Mouse (Mus musculus) CD4-positive helper T cell, adult 2 months (primary cell): ENCODE data around the gene Capza2.
A peak's percentile ranks its signal among the peaks of the same experiment; 100 is the strongest.

Experiments
- DNase-seq: peaks from one replicate; pipeline ENCODE4 v3.0.0-alpha.2; 2012; ENCODE audit warnings: low read depth, missing footprints, low spot score

Capza2 gene

DNA sequence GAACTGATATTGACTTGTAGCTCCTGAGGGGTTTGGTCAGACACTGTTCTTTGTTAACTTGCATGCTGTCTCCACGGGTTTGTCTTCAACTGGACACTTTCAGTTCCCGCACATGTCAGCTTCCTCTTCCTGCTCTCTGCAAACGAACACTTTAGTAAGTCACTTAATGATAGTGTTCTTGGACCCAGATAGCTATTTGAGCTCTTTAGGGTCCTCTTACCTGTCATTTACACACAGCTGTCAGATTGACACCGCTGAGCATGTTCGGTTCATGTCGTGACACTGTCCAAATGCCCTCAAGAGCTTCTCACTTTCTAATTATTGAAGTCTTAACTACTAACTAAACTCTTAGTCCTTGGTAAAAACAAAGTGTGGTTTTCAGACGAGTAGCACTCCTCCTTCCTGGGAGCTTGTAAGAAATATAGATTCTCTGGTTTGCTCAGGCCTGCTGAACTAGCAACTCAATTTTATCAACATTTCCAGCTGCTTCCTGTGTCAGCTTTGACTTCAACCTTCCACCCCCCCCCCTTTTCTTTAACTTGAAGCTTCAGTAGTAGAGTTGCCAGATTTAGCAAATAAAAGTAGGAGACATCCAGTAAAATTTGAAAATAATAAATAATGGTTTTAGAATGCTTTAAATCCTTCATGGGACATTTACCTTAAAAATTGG is at the start of gene Capza2:
Gene Capza2 (plus strand): TSS at position 620 of the 670 bp plus-strand sequence.
- peak; percentile 45 for DNase-seq

DNA sequence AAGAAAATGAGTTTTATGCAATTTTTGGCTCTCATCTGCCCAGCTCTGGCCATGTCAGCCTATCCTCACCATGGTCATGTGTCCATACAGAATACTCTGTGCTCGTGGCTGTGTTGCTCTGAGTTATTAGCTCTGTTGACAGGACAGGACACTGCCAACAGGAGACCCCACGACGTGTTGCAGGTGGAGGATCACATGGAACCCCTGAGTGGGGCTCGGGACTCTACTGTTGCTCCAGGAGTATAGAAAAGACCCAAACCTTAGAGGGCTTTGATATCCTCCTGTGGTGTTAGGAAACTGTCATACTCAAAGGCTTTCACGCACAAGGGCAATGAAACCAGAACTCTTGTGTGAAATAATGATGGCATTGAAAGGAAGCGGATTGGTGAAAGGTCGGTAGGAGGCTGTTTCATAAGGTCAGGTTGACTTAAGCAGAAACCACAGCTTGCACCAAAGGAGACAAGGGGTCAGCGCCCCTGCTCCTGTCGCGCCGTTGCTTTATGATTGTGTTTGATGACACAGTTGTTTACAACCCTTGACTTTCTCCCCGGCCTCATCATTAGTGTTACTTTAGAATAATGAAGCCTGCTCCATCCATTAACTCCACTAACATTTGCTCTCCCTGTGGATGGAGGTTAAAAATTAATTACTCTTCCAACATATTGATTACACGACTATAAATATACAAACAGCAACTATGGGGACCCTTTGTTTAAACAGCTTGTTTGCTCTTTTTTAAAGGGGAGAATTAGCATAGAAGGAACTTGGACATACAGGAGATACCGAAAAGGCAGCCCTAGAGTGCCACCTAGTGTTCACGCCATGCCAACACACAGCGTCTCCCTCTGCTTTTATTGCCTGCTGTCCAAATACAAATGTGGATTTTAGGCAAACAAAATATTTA is 46.7 kb upstream of the Capza2 start:
- peak; percentile 51 for DNase-seq

DNA sequence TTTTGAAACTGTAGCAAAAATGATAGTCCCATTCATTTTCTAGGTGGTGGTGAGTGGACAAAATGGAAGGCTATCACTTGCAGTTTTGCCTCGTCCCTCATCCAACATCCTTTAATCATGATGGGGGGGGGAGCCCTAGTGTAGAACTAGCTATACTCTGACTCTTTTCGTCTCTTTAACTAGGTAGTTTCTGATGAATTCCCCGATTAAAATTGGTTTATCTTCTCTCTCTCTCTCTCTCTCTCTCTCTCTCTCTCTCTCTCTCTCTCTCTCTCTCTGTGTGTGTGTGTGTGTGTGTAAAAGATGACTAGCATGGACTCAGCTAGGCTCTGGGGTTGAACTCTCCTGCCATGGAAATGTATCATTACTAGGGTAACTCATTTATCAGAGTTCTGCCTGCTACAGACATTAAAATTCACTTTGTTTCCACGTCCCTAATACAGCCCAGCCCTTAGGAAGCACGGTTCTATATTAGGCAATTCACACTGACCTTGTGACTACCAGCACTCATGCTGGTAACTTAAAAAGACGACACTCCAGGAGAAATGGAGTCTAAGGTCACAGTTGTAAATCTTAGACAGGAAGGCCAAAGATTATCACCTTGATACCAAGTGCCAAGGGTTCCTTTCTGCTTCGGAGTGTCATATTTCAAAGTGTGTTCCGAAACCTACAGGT is 45.9 kb upstream of the Capza2 start:
- no peak for DNase-seq

DNA sequence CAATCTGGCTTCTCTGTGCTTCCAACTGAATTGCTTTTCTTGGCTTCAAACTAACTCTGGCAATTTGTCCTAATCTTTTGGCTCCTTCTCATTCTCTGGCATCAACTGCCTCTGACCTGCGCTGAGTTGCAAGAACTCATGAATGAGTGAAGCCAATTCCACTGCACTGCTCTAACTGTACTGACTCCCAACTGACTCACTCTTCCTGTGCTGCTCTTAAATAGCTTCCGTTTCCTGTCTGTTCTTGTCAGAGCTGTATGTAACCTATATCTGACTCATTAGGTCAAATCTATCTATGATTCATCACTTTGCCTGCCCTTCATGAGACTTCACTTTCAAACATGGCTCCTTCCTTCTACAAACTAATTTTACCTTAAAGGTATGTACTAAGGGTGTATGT is 42.1 kb upstream of the Capza2 start:
- no peak for DNase-seq

DNA sequence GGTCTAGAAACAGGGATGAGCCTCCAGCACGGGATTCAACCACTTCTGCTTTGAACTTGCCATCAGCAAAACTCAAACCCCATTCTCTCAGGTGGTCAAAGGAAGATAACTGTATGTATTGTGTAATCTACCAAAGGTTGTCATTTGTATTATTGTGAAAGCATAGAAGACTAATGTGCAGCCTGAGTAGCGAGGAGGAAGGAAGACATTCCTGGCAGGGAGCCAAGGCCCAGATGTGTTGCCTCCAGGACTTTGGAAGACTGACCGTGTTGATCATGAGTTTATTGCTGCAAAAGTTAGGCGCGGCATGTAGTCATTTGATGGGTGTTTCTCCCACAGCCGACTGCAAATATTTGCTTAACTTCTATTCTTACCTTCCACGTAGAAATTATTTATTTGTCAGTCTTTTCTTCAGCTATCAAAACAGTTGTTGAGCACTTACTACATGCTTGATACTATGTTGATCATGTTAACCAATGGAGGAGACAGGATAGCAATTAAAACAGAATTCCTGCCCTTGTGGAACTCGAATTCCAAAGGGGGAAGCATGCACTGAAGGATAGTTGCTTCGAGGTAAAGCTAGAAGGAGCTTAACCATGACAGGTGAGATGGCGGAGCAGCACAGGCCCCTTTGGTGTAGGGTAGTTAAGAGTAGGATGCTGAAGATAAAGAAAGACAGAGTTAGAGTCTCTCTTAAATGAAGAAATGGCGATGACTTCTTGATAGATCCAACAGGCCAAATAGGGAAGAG is 40.1 kb upstream of the Capza2 start:
- DNase-seq, result no peak

DNA sequence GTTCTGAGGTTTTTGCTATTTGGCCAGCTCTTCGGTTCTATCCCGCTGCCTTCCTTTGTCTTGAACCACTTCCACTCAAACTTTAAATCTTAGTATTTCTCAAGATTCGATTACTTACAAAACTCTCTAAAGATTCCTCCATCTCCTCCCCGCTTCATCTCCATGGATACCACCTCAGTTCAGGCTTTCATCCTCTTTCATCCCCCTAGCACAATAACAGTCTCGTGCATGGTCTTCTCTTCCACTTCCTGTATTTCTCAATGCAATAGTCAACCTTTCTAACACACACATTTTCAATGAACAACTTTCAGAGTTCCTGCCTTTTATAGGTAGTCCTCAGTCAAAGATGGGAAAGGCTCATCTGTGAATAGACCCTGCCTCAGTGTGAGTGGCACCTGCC is 36.7 kb upstream of the Capza2 start:
- DNase-seq, result no peak

DNA sequence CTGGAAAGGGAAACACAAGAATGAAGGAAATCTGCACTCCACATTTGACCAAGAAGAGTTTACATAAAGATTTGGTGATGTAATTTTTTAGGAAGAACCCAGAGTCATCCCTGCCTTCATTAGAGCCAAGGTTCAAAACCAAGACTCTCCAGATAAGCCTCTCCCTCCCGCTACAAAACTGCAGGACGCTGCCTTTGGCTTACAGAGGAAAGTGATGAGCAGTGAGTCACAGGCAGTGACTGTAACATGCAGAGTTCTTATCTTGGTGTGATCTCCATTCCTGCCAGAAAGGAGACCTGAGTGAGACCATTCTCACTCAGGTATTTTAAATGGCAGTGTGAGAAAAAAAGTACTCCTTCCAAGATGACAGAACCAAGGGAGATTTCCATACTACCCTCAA is 34.5 kb upstream of the Capza2 start:
- no peak for DNase-seq

DNA sequence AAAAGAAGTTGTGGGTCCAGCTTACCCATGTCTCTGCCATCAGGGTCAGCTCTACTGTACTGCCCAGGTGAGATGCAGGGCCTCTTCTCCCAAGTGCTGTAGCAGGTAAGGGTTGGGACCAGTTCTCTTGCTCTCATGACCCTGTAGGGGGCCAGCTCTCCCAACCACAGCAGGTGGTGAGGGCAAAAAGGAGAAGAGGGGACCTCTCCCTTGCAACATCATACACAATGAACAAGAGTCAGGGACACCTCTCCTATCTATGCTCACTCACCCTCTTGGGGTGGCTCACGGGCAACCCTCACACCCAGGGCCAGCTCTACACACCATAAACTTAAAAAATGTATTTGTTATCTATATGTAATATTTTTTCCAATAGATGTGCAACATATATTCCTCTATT is 29.1 kb upstream of the Capza2 start:
- DNase-seq, result no peak

DNA sequence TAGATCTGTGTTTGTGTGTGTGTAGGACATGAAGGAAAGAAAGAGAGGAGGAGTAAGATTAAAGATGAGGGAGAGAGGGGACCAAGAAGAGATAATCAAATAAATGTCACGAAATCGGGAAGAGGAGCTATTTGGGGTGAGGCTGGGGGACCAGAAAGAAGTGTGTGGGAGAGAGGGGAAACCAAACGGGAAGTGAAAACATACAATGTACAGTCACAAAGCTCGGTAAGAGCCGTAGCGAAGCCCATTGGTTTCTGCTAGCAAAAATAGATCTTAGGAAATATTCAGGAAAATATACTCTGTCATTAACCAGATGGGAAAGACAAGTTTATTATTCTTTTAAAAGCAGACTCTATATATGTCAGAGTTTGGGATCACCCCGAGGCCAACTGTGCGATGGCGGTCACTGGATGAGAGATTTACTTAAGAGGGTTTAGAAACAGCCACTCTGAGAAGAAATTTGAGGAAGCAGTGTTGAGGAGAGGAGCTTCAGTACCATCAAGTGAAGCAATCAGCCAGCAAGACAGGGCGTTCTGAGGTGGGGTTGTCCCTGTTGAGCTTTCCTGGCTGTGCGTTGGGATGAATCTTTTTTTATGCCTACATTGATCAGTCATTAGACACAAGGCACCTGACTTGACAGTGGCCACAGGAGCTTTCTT is 24.6 kb upstream of the Capza2 start:
- DNase-seq, result no peak

DNA sequence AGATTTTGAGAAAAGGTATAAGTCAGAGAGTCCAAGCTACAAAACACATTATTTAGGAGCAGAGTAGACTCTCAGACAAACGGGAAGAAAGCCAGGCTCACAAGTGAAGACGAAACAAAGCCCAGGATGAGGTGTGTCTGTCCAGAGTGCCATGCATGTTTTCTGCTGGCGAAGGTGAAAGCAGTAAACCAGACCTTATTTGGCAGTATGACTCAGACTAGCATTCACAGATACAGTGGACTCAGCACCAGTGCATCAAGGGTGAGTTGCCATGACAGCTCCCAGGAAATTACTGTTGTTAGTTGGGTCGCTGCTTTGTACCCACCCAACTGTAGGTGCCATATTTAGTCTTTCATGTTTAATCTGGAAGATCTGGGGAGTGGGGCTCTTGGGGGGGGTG is 23.4 kb upstream of the Capza2 start:
- no peak for DNase-seq

DNA sequence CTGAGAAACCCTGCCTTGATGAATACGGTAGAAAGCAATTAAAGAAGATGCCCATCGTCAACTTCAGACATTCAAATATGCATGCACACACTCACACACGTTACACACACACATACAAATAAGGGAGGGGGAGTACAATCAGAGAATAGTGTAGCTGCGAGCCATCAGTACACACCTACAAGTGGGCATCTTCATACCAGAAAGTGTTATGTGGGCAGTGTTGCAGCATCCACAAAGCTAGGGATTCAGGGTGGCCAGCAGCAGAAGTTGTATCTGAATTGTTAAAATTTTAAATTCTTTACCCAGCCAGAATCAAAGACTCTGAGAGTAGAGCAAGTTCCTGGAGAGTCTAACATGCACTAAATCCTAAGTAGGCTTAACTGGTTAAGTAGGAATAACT is 15.2 kb upstream of the Capza2 start:
- no peak for DNase-seq

DNA sequence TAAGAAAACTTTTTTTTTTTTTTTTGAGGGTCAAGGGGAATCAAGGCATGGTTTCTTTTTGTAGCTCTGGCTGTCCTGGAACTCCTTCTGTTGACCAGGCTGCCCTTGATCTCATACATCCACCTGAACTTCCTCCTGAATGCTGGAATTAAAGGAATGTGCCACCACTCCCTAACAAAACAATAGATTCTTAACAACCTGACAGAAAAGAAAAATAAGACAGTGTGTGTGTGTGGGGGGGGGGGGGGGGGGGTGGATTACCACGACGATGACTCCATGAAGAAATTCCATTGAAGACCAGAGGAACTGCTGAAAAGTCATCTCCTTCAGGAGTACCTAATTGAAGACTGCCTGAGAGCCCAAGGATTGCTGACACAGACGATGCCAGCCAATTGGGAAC is 14.6 kb upstream of the Capza2 start:
- no peak for DNase-seq

DNA sequence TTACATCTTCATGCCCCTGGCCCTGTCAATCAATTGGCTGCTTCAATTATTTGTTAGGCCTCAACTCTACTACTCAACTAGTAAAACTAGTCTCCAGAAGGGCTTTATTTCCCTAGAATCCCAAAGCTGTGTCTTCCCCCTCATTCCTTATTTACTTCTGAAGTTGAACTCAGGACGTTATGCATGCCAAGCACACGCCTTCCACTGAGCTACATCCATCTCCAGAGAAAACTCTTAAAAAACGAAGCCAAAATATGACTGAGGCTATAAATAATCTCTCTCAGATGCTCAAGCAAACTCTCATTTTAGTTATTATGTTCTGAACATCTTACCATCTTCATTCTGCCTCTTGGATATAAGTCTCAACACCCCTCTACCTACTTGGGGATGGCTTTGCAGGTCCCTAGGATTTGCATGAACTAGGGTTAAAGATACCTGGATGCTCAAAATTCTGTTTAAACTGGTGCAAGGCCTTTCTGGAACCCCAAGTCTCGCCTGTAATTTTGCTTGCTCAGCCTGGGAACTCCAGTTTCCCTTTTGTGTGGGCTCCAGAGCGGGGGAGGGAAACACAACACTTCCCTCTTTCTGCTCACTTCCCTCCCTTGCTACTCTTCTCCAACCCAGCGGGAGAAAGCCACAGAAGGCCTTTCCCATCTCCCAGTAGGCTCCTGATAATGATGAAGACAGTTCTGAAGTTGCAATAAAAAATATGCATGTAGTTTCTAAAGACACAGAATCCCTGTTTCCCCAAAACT is 7.2 kb upstream of the Capza2 start:
- DNase-seq, result no peak

DNA sequence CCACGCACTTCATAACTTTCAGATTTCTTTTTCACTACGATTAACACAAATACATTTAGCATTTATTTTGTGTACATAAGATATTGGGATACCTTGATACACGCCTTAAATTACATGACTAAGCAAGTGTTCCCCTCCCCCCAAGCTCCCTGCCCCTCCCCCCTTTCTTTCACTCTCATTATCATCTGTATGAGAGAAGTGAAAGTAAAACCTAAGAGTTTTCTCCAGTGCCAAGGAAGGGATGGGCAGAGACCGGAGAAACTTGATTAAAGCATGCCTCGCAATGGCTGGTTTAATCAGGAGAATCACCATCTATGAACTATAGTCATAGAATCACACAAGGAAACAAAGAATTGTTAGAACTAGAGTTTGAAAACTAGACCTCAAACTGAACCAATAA is 6.3 kb upstream of the Capza2 start:
- peak; percentile 46 for DNase-seq

DNA sequence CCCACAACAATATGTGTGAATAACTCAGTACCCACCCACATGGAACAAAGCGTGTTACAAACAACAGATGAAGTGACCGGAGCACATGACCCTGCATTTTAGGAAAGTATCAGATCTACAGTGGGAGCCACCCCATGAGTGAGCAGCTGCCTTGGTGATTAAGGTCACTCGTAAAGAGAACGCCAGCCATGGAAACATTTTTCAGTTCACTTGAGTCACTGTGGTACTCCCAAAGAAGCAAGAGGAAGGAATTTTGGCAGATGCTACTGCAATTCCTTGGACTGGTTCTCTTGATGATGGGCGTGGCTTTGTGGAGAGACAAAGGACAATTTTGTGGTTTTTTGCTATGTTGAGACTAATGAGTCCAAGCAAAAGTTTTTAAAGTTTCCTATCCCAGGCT is 4.4 kb upstream of the Capza2 start:
- DNase-seq, result no peak

DNA sequence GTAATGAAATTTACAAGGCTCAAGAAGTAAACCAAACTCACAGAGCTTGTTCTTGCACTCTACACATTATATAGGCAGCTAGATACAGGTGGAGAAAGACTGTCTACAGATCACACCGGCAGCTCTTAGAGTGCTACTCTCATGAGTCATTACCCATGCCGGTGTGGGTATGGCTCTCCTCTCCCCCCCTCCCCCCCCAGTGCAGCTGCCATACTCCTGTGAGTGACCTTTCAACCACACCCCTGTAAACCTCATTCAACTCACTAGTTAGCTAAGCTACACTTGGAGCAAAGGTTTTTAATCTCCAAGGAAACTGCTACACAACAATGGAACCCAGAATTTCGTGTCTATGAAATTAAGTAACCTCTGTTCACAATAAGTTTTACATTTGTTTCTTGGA is 2.2 kb upstream of the Capza2 start:
- peak; percentile 55 for DNase-seq

DNA sequence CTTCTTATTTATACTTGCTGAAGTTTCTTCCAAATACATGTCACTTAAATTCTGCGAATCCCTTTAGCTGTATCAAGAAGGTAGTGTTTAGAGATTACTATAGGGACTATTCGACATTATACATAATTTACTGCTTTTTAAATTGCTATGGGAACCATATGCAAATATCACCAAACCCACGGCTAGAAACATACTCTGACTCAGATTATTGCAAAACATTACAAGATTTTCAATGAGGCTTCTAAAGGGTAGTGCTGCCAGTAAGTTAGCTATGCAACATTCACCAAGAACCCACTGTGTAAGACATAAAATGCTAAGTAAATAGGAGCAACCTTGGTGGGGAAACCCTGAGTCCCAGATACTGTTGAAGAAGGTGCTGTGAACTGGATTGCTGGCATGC is 1.0 kb upstream of the Capza2 start:
- DNase-seq, result no peak

DNA sequence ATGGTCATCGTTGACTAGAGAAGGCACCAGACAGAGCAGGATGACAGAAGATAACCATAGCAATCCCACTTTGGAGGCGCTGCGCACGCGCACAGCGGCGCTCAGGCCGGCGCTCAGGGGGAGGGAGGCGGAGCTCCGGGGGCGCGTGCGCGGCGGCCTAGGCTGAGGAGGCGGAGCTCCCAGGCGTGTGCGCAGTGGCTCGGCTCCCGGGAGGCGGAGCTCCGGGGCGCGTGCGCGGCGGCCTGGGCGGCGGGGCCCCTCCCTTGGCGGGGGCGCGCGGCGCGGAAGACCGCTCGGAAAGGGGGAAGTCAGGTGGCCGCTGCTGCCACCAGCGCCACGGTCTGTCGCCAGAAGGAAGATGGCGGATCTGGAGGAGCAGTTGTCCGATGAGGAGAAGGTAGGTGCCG is 733 bp downstream of the Capza2 start:
- DNase-seq, result peak; percentile 96

DNA sequence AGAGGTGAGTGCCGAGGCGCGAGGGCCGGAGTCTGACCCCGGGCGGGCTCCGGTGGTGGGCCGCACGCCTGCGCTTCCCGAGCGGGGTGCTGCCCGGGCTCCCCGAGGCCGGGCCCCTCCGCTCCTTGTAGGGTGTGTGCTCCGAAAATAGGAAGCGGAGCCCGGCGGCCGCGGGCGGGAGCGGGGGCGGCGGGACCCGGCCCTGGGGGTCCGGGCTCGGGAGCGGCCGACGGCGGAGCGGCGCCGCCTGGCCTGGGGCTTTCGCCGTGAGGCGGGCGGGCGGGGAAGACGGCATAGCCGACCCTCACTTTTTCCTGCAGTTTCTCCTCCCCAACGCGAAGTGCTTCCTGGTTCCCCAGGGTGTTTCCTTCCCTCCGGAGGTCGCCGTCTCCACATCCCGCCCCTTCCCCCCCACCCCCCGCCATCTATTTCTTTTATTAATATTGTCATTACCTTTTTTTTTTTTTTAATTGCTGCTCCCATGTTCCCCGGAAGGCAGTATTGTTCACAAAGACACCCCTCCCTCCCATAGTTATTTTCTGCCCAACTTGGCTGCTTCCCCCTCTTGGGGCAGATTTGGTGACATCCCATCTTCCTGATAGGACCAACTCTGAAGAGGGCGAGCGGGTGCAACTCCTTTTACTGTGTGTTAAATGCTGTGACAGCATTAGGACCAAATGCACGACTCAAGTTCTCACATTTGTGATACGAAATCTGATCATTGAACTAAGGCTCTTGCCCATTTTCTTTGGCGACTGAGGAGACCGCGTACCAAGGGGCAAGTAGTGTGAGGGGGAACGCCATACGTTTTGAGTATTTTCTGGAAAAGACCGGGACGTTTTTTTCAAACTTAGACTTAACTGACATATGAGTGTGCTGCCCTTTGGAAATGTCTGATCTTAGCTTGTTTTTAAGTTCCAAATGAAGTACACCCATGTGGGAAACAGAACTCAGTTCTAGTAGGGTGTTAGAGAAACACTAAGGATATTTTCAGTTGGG is 1.5 kb downstream of the Capza2 start:
- peak; percentile 54 for DNase-seq
